Mouse (Mus musculus) kidney, embryonic 15.5 days (tissue): ENCODE results near the gene Il10rb. TPM values are rescaled to one million over a fixed set of nuclear protein-coding genes. Genes with fewer than 3 reads are reported as not detected.

Source experiments
- ATAC-seq: fragments of 200-750 bp; cut with Nextera tagmentation; replicated peaks from 2 replicates; pipeline ENCODE4 v1.8.0; 2017; ENCODE audit warnings: moderate TSS enrichment; ENCODE audit not compliant: low FRiP score
- H3K27ac ChIP-seq: fragments of 300-500 bp; sonication (generic); 2 replicates; pipeline ENCODE4 v1.5.1; 2015; ENCODE audit warnings: mild to moderate bottlenecking, inconsistent platforms
- H3K27me3 ChIP-seq: fragments of 300-500 bp; sonication (generic); 2 replicates; pipeline ENCODE4 v1.6.1; 2015; ENCODE audit warnings: inconsistent platforms
- H3K36me3 ChIP-seq: fragments of 300-500 bp; sonication (generic); 2 replicates; pipeline ENCODE4 v1.6.1; 2015; ENCODE audit warnings: inconsistent platforms
- H3K4me1 ChIP-seq: fragments of 300-500 bp; sonication (generic); 2 replicates; pipeline ENCODE4 v1.6.1; 2015; ENCODE audit warnings: inconsistent platforms
- H3K4me2 ChIP-seq: fragments of 300-500 bp; sonication (generic); 2 replicates; pipeline ENCODE4 v1.6.1; 2015; ENCODE audit warnings: moderate library complexity, mild to moderate bottlenecking, inconsistent platforms
- H3K4me3 ChIP-seq: fragments of 300-500 bp; sonication (generic); replicated peaks from 2 replicates; pipeline ENCODE4 v1.5.1; 2015; ENCODE audit warnings: mild to moderate bottlenecking, inconsistent platforms
- H3K9ac ChIP-seq: fragments of 300-500 bp; sonication (generic); 2 replicates; pipeline ENCODE4 v1.6.1; 2015; ENCODE audit warnings: mild to moderate bottlenecking, inconsistent platforms
- H3K9me3 ChIP-seq: fragments of 300-500 bp; sonication (generic); replicated peaks from 2 replicates; pipeline ENCODE4 v1.6.1; 2016; ENCODE audit warnings: inconsistent platforms
- WGBS: fragments of 180-500 bp; shearing (Covaris S2); methylation state at CpG from one replicate; pipeline ENCODE4 v1.1.7; 2015; ENCODE audit warnings: mixed read lengths; 5-methylcytosine and 5-hydroxymethylcytosine counted together
- polyA plus RNA-seq: library from polyadenylated mRNA; unstranded; fragments of >200 nt; fragmentation: Nextera tagmentation; extraction: Ambion mirVana; gene quantifications from 2 replicates; pipeline ENCODE4 v1.2.1, GENCODE M21; 2015

The Il10rb gene
- polyA plus RNA-seq, 1 experiment from 2014 or later, result 31.0 TPM

DNA sequence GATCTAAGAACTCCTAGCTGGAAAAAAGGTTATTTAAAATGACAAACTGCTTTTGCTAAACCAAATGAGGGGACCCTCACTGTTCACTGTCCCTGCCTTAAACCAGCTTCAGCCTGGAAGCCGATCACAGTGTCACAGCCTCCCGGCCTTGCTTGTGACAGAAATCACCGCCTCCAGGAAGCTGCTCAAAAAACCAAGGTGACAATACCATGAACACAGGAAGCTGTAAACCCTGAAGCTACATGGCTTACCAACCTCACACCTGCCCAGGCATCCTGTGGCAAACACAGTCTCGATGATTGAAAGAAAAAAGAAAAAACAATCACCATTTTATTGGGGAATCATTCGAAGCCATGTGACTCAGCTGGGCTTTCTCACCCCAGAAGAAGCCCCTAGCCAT is 39.6 kb downstream of the Il10rb start:
- Histone ChIP-seq H3K4me2 (no peak overlapping the region), H3K27me3 (no peaks in the 10 kb centered on the region), H3K9me3 (no peaks in the 10 kb centered on the region), H3K9ac (no peak overlapping the region), H3K36me3 (no peaks in the 10 kb centered on the region), H3K27ac (no peak overlapping the region), H3K4me3 (no peak overlapping the region), H3K4me1 (peaks cover 5% of the 10 kb centered on the region; the same call in 1 of the 2 replicates)
- no peak for ATAC-seq
- 72% methylated on average over 5 of the region's 5 CpGs for WGBS

DNA sequence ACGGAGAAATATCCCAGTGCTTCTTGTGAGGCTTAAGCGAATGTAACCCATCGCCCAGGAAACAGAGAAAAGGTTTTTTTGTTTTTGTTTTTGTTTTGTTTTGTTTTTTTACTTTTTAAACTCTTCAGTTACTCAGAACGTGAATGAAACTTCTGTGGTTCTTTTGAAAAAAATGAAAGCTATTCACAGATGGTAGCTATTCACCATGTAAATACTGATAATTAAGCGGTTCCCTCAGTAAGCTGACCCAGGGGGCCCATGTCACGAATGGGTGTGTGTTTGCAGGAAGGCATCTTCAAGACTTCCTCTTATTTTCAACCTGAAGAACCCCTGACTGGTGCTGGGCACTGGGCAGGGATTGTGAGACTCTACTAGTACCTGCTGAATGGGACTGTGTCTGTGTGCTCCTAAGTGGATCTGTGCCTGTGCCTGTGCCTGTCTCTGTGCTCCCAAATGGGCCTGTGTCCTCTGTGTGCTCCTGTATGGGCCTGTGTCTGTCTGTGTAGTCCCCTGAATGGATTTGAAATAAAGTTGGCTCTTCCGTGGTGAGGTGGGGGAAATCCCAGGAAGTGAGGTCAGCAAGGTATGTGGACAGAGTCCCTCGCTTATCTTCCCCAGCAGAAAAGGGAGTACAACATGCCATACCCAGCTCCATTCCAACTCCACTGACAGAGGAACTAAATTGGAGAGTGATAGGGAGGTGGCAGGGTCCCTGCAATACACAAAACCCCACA is 41.0 kb downstream of the Il10rb start:
- Histone ChIP-seq H3K27me3 (no peaks in the 10 kb centered on the region), H3K9me3 (no peaks in the 10 kb centered on the region), H3K9ac (no peak overlapping the region), H3K4me3 (no peak overlapping the region), H3K4me2 (no peak overlapping the region), H3K36me3 (no peaks in the 10 kb centered on the region), H3K4me1 (no peaks in the 10 kb centered on the region), H3K27ac (no peak overlapping the region)
- 80% methylated on average over 8 of the region's 8 CpGs for WGBS
- no peak for ATAC-seq

DNA sequence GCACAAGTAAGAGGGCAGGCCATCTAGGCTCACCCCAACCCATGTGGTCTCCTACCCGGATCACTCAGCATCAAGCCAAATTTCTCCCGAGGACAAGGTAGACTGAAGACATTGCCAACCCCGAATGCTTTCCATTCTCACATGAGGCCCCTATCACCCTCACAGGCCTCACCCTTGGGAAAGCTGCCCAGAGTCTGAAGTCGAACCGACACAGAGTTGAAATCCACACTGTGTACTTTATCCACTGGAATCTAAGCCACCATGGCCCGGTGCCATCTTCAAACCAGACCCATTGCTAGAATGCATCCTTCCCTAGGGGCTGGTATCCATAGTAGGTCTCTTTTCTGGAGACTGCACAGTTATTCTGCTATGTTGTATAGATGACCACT is 41.5 kb downstream of the Il10rb start:
- H3K9me3 ChIP-seq, result no peaks in the 10 kb centered on the region
- 83% methylated on average over 6 of the region's 6 CpGs for WGBS
- H3K4me2 ChIP-seq, result no peak overlapping the region
- no peak overlapping the region for H3K9ac ChIP-seq
- no peak overlapping the region for H3K4me3 ChIP-seq
- no peaks in the 10 kb centered on the region for H3K4me1 ChIP-seq
- no peak overlapping the region for H3K27ac ChIP-seq
- H3K27me3 ChIP-seq, result no peaks in the 10 kb centered on the region
- no peak for ATAC-seq
- no peaks in the 10 kb centered on the region for H3K36me3 ChIP-seq

DNA sequence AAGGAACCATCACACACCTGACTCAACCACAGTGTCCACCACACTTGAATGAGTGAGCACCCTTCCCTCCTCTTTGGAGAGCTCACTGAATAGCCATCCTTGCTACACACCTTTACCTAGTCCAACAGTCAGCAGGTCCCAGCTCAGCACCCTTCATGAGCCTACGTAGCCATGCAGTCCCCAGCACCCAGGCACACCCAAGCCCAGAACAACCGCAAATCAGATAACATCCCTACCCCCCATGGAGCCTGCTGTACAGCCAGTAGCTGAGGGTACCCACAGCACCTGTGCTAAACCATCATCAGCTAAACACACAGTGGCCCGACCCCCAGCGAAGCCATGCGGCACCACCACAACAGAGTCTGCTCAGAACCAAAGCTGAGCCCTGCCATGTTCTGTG is 42.1 kb downstream of the Il10rb start:
- ATAC-seq, result no peak
- no peak overlapping the region for H3K4me2 ChIP-seq
- WGBS, result 93% methylated on average over 5 of the region's 5 CpGs

DNA sequence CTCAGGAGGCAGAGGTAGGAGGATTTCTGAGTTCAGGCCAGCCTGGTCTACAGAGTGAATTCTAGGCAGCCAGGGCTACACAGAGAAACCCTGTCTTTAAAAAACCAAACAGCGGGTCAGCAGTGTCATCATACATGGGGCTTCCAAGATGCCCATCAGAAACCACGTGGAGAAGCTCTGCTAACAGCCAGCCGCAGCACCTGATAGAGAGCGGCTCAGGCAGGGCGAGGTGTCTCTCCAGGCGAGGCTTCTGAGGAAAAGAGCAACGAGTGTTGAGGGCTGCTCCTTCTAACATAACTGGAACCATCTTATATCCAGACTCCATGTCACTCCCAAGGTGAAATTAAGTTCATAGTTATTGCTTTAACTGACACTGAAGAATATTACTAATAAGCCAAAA is 42.9 kb downstream of the Il10rb start:
- H3K4me1 ChIP-seq, result 0 out of 2 replicates have a peak, but pooled peaks cover 3% of the 10 kb centered on the region
- no peak overlapping the region for H3K9ac ChIP-seq
- H3K4me2 ChIP-seq, result no peak overlapping the region
- no peaks in the 10 kb centered on the region for H3K9me3 ChIP-seq
- WGBS, result 82% methylated on average over 7 of the region's 7 CpGs
- H3K4me3 ChIP-seq, result no peak overlapping the region
- no peaks in the 10 kb centered on the region for H3K27me3 ChIP-seq
- no peak for ATAC-seq
- no peaks in the 10 kb centered on the region for H3K36me3 ChIP-seq
- no peak overlapping the region for H3K27ac ChIP-seq

More for the DNA sequence above, 42.1 kb downstream of the Il10rb start:
- H3K27me3 ChIP-seq, result no peaks in the 10 kb centered on the region
- H3K9ac ChIP-seq, result no peak overlapping the region
- no peak overlapping the region for H3K27ac ChIP-seq
- H3K36me3 ChIP-seq, result no peaks in the 10 kb centered on the region
- H3K4me1 ChIP-seq, result 0 out of 2 replicates have a peak, but pooled peaks cover 3% of the 10 kb centered on the region
- H3K4me3 ChIP-seq, result no peak overlapping the region
- H3K9me3 ChIP-seq, result no peaks in the 10 kb centered on the region

DNA sequence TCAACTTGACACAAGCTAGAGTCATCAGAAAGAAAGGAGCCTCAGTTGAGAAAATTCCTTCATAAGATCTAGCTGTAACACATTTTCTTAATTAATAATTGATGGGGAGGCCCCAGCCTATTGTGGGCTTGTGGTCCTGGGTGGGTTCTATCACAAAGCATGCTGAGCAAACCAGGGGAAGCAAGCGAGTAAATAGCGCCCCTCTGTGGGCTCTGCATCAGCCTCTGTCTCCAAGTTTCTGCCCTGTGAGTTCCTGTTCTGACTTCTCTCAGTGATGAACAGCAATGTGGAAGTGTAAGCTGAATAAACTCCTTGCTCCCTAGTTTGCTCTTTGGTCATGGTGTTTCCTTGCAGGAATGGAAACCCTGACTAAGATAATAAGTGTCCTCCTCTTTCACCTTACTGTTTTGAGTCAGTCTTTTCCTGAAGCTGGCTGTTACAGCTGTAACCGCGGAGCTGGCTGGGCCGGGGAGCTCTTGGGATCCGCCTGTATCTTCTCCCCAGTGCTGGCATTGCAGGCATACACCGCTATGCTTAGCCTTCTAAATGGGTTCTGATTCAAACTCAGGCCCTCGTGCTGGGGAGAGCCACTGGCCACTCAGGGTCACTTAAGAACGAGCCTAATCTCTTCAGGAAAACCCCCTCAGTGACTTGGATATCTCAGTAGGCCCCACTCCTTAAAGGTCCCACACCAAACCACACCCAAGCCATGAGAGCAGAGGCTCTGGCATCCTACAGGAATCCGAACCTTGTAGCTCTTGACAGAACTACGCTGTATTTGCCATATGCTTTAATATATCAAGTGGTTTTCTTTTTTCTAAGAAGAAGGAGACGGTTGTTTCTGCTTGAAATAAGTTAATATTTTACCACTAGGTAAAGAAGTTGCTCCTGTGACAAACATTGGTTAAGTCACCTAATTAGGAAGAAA is 44.4 kb downstream of the Il10rb start:
- Histone ChIP-seq H3K27ac (no peak overlapping the region), H3K9ac (no peak overlapping the region), H3K9me3 (no peaks in the 10 kb centered on the region), H3K4me2 (no peak overlapping the region), H3K4me3 (no peak overlapping the region), H3K4me1 (0 out of 2 replicates have a peak, but pooled peaks cover 3% of the 10 kb centered on the region), H3K36me3 (no peaks in the 10 kb centered on the region), H3K27me3 (no peaks in the 10 kb centered on the region)
- ATAC-seq, result no peak
- WGBS, result 84% methylated on average over 12 of the region's 12 CpGs

DNA sequence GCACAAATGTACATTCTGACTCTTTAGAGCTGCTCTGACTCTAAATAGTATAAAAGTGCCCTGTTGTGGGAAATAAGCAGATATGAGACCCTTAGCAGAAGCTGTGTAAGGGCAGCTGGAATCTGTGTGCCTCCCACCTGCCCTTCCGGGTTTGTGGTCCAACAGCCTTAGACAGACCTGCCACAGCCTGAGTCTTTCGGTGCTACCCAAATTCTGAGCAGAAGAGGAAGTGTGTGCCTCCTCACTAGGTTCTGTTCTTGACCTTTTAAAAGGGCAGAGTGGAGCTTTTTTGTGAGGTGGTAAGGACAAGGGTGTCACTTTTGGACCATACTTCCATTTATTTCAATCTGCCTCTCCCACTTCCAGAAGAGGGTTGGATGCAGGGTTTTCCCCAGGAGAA is 46.0 kb downstream of the Il10rb start:
- WGBS, result 82% methylated on average over 2 of the region's 2 CpGs
- H3K27me3 ChIP-seq, result no peaks in the 10 kb centered on the region
- 0 out of 2 replicates have a peak, but pooled peaks cover 3% of the 10 kb centered on the region for H3K4me1 ChIP-seq
- no peak overlapping the region for H3K27ac ChIP-seq
- no peak overlapping the region for H3K4me2 ChIP-seq
- no peaks in the 10 kb centered on the region for H3K36me3 ChIP-seq
- H3K9ac ChIP-seq, result no peak overlapping the region
- no peak for ATAC-seq
- no peaks in the 10 kb centered on the region for H3K9me3 ChIP-seq
- no peak overlapping the region for H3K4me3 ChIP-seq

DNA sequence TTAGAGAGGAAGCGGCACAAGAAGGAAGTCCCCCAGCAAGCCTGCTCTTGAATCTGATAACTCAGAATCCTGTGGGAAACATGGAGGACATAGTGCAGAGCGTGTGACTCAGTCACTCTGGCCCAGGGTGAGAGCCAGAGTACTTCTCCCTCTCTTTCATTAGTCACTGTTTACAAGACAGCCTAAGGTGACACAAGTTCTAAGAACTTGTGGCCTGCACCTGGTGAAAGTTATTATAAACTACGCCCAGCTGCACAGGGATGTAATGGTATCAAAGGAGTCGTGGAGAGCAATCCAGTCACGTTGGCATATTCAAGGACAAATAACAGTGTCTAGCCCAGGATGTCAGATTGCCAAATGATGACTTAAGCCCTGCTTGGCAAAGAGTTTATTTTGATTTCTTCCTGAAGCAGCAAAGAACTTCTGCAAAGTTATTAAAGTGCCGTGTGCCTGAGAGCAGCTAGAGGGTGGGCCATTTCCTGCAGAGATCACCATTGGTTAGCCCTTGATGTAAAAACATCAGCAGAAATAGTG is 46.5 kb downstream of the Il10rb start:
- no peak for ATAC-seq
- 0 out of 2 replicates have a peak, but pooled peaks cover 3% of the 10 kb centered on the region for H3K4me1 ChIP-seq
- no peak overlapping the region for H3K27ac ChIP-seq
- H3K4me2 ChIP-seq, result no peak overlapping the region
- H3K9me3 ChIP-seq, result no peaks in the 10 kb centered on the region
- no peak overlapping the region for H3K4me3 ChIP-seq
- H3K27me3 ChIP-seq, result no peaks in the 10 kb centered on the region
- H3K9ac ChIP-seq, result no peak overlapping the region
- 49% methylated on average over 6 of the region's 6 CpGs for WGBS
- no peaks in the 10 kb centered on the region for H3K36me3 ChIP-seq

DNA sequence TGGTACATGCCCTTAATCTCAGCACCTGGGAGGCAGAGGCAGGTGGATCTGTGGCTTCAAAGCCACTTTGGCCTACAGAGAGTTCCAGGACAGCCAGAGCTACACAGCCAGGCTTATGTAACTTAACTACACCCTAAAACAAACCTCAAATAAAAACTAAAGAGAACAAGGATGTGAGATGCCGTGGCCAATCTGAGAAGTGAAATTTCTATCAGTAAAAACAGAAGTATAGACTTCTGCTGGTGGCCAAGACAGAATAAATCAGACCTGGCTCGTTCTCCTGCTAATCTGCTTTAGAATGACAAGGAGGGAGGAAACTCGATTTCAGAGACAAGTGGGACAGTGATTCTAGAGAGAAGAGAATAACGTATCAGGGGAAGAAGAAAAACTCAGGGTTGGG is 49.9 kb downstream of the Il10rb start:
- 0 out of 2 replicates have a peak, but pooled peaks cover 5% of the 10 kb centered on the region for H3K4me1 ChIP-seq
- no peak overlapping the region for H3K4me2 ChIP-seq
- no peak overlapping the region for H3K4me3 ChIP-seq
- no peaks in the 10 kb centered on the region for H3K9me3 ChIP-seq
- H3K27me3 ChIP-seq, result no peaks in the 10 kb centered on the region
- no peak overlapping the region for H3K27ac ChIP-seq
- no peaks in the 10 kb centered on the region for H3K36me3 ChIP-seq
- no peak overlapping the region for H3K9ac ChIP-seq
- WGBS, result 76% methylated on average over 4 of the region's 4 CpGs
- no peak for ATAC-seq

DNA sequence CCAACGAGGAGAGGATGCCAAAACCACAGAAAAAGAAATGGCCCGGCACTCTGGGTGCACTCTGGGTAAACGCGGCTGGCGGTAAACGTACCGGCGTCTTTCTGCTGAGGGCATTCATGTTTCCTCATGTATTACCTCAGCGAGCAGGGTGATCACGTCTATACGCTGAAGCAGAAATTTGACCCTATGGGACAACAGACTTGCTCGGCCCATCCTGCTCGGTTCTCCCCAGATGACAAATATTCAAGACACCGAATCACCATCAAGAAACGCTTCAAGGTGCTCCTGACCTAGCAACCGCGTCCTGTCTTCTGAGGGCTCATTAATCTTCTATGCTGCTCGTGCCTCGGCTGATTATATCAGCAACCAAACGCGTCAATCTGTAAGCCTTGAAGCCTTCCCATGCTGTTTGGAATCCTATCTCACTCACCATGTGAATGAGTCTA is 52.4 kb downstream of the Il10rb start:
- Histone ChIP-seq H3K4me1 (peaks cover 16% of the 10 kb centered on the region; the same call in 1 of the 2 replicates), H3K36me3 (no peaks in the 10 kb centered on the region), H3K4me2 (no peak overlapping the region), H3K9ac (no peak overlapping the region), H3K9me3 (no peaks in the 10 kb centered on the region), H3K27me3 (no peaks in the 10 kb centered on the region), H3K27ac (no peak overlapping the region), H3K4me3 (no peak overlapping the region)
- WGBS, result 55% methylated on average over 21 of the region's 21 CpGs
- ATAC-seq, result no peak

DNA sequence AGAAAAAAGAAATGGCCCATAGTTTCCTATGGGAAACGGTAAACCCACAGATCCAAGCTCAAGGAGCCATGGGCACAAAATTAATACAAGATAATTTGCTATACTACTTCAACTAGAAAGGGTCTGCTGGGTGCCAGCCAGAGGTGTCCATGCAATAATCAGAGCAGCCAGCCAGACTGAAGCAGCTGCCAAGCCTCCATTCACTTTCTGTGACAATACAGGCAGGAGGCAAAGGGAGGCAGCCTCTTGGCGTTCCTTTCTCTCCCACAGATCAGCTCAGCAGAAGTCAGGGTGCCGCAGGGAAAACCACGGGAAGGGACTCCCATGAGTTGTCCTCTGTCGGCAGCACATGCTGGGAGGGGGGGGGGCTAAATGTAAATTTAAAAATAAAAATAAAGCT is 53.0 kb downstream of the Il10rb start:
- H3K9me3 ChIP-seq, result no peaks in the 10 kb centered on the region
- H3K4me2 ChIP-seq, result no peak overlapping the region
- no peaks in the 10 kb centered on the region for H3K27me3 ChIP-seq
- ATAC-seq, result no peak
- no peak overlapping the region for H3K4me3 ChIP-seq
- H3K27ac ChIP-seq, result no peak overlapping the region
- H3K9ac ChIP-seq, result no peak overlapping the region
- 49% methylated on average over 5 of the region's 5 CpGs for WGBS
- H3K36me3 ChIP-seq, result no peaks in the 10 kb centered on the region
- H3K4me1 ChIP-seq, result peaks cover 16% of the 10 kb centered on the region; the same call in 1 of the 2 replicates

DNA sequence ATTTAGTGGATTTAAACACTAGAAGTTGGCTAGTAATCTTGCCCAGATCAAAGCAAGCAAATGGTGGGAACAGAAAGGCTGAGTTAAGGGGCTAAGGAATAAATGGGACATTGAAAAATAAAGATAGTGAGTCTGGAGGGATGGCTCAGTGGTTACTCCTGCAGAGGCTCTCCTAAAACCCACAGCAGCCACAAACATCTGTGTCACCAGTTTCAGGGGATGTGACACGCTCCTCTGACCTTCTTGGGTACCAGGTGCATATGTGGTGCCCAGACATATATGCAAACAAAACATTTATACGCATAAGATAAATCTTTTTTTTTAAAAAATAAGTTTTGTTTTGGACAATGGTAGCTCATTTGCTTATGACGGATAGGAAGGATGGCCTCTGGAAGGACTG is 53.4 kb downstream of the Il10rb start:
- H3K36me3 ChIP-seq, result no peaks in the 10 kb centered on the region
- no peaks in the 10 kb centered on the region for H3K27me3 ChIP-seq
- no peaks in the 10 kb centered on the region for H3K9me3 ChIP-seq
- no peak overlapping the region for H3K27ac ChIP-seq
- H3K4me1 ChIP-seq, result peaks cover 21% of the 10 kb centered on the region; the same call in 1 of the 2 replicates
- ATAC-seq, result no peak
- H3K4me2 ChIP-seq, result no peak overlapping the region
- H3K9ac ChIP-seq, result no peak overlapping the region
- H3K4me3 ChIP-seq, result no peak overlapping the region
- 90% methylated on average over 3 of the region's 3 CpGs for WGBS
